Mouse (Mus musculus) layer of hippocampus, postnatal 36 days (tissue): Measurements from ENCODE around the gene Cbr1. TPM values are rescaled to one million over a fixed set of nuclear protein-coding genes. Genes with fewer than 3 reads are reported as not detected.
A peak's percentile ranks its signal among the peaks of the same experiment; 100 is the strongest.

ENCODE experiments used
- DNase-seq, 2 experiments: peaks; one replicate each; pipeline ENCODE4 v3.0.0; 2022
- total RNA-seq, 2 experiments: library from RNA; stranded (reverse); gene quantifications; 2 replicates each; pipeline ENCODE4 v1.2.3; 2021

Gene Cbr1
- 10 to 100 TPM; 70.2 to 72.8 TPM for total RNA-seq

GRCm38 (mm10) chr16:93605553-93605952 is at the start of gene Cbr1:
Gene Cbr1, plus strand, starts transcription at chr16:93605853.
- no peak for DNase-seq

GRCm38 (mm10) chr16:93557646-93558045 is 48.0 kb upstream of the Cbr1 start:
- DNase-seq: no peak

- DNase-seq: no peak
Measured at GRCm38 (mm10) chr16:93558499-93558898, 47.2 kb upstream of the Cbr1 start.

GRCm38 (mm10) chr16:93572383-93572782 is 33.3 kb upstream of the Cbr1 start:
- DNase-seq: no peak

GRCm38 (mm10) chr16:93573434-93573833 is 32.2 kb upstream of the Cbr1 start:
- no peak for DNase-seq

- no peak for DNase-seq
Measured at GRCm38 (mm10) chr16:93574521-93575191, 31.0 kb upstream of the Cbr1 start.

- no peak for DNase-seq
Measured at GRCm38 (mm10) chr16:93575574-93575973, 30.1 kb upstream of the Cbr1 start.

- peak; percentile 78 to 83 for DNase-seq
Measured at GRCm38 (mm10) chr16:93576412-93577082, 29.1 kb upstream of the Cbr1 start.

GRCm38 (mm10) chr16:93578346-93579005 is 27.2 kb upstream of the Cbr1 start:
- DNase-seq: no peak

- no peak for DNase-seq
Measured at GRCm38 (mm10) chr16:93581125-93581524, 24.5 kb upstream of the Cbr1 start.

GRCm38 (mm10) chr16:93584976-93585702 is 20.5 kb upstream of the Cbr1 start:
- no peak for DNase-seq

- DNase-seq: no peak
Measured at GRCm38 (mm10) chr16:93585703-93586205, 19.9 kb upstream of the Cbr1 start.

- DNase-seq: no peak
Measured at GRCm38 (mm10) chr16:93586382-93586781, 19.3 kb upstream of the Cbr1 start.

GRCm38 (mm10) chr16:93588281-93588680 is 17.4 kb upstream of the Cbr1 start:
- no peak for DNase-seq

- no peak for DNase-seq
Measured at GRCm38 (mm10) chr16:93590915-93591314, 14.7 kb upstream of the Cbr1 start.

GRCm38 (mm10) chr16:93591450-93592430 is 13.9 kb upstream of the Cbr1 start:
- no peak for DNase-seq

GRCm38 (mm10) chr16:93592711-93593110 is 12.9 kb upstream of the Cbr1 start:
- DNase-seq: no peak

- DNase-seq: no peak
Measured at GRCm38 (mm10) chr16:93593406-93593805, 12.2 kb upstream of the Cbr1 start.

GRCm38 (mm10) chr16:93594448-93594847 is 11.2 kb upstream of the Cbr1 start:
- no peak for DNase-seq

- no peak for DNase-seq
Measured at GRCm38 (mm10) chr16:93595766-93596165, 9.9 kb upstream of the Cbr1 start.

GRCm38 (mm10) chr16:93596807-93597206 is 8.8 kb upstream of the Cbr1 start:
- DNase-seq: no peak
